Mouse (Mus musculus): Measurements from ENCODE around the gene Edn2. TPM values are rescaled to one million over a fixed set of nuclear protein-coding genes. Genes with fewer than 3 reads are reported as not detected.

Gene Edn2
- total and polyA plus RNA-seq, 2 experiments = not detected

DNA sequence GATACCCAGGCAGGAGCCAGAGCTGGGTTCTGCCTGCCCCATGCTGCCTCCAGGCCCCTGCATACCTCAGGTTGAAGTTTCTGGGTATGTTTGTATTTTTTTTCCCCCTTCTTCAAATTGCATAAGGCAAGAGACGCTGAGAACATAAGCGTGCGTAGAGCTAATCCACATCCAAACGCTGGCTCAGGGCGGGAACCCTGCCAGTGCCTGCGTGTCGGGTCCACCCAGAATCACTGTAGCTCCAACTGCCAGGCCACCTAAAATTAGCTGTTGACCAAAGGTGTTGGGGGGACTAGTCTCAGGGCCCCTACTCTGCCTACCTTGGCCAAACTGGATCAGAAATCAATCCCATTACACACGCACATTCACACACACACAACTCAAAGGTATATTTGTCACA is 1.6 kb downstream of the Edn2 start:
- Histone ChIP-seq H3K27ac (replicated peaks; ENCODE audit: insufficient read depth, low read depth, low read length) (no peak overlapping the region), H3K4me1 (ENCODE audit: control insufficient read depth, insufficient read depth, low read length) (no peaks in the 10 kb centered on the region), H3K9ac (ENCODE audit: low read depth, low read length) (no peak overlapping the region), H3K36me3 (ENCODE audit: control insufficient read depth, insufficient read depth, low read length) (no peaks in the 10 kb centered on the region), H3K27me3 (ENCODE audit: control insufficient read depth, insufficient read depth, low read length) (no peaks in the 10 kb centered on the region), H3K4me3 (ENCODE audit: insufficient read depth, low read depth, low read length) (no peak overlapping the region), H3K79me2 (ENCODE audit: control insufficient read depth, insufficient read depth, low read length) (no peaks in the 10 kb centered on the region)
- TF ChIP-seq CTCF (IDR thresholded peaks at IDR 0.05; ENCODE audit: low read depth, low read length) = no peak
- TF ChIP-seq POLR2A (IDR thresholded peaks at IDR 0.05; ENCODE audit: extremely low read depth, insufficient read depth, low read length) = no peak
- 83% methylated on average over 8 of the region's 8 CpGs for WGBS
- no peak for DNase-seq (ENCODE audit: extremely low read depth, low read depth, low spot score)

DNA sequence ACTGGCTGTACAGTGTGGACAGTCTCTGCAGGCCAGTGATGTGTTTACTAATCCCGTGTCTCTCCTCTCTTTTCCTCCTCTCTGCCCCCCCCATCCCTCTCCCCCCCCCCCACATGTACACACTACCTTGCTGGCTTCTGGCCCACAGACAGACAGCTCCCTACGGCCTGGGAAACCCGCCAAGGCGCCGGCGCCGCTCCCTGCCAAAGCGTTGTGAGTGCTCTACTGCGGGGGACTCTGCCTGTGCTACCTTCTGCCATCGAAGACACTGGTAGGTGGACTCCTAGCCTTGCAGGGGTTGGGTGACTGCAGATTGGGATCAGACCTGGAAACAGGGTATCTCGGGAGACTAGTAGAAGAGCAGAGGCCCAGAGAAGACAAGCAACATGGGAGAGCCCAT is 2.2 kb downstream of the Edn2 start:
- 16% methylated on average over 11 of the region's 11 CpGs for WGBS
- DNase-seq (ENCODE audit: extremely low read depth, low read depth, low spot score) = no peak
- no peaks in the 10 kb centered on the region for H3K4me1 ChIP-seq (ENCODE audit: control insufficient read depth, insufficient read depth, low read length)

DNA sequence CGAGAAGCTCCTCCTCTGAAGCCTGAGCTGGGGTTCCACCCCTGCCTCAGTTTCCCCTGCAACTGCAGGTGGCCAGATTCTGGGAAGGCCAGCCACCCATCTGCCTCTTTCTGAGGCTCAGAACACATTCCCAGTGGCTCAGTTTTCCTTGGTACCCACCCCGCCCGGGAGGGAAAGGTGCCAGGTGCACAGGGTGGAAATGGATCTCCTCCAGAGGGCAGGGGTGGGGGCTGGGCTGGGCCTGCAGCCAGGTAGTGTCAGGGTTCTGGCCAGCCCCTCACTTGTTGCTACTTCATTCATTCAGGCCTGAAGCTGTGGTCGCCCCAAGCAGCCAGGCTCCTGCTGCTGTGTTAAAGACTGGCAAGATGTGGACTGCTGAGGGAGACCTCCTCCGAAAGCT is 3.3 kb downstream of the Edn2 start:
- no peaks in the 10 kb centered on the region for H3K79me2 ChIP-seq (ENCODE audit: control insufficient read depth, insufficient read depth, low read length)
- no peak overlapping the region for H3K27ac ChIP-seq (replicated peaks; ENCODE audit: insufficient read depth, low read depth, low read length)
- no peaks in the 10 kb centered on the region for H3K36me3 ChIP-seq (ENCODE audit: control insufficient read depth, insufficient read depth, low read length)
- H3K27me3 ChIP-seq (ENCODE audit: control insufficient read depth, insufficient read depth, low read length) = no peaks in the 10 kb centered on the region
- TF ChIP-seq CTCF (IDR thresholded peaks at IDR 0.05; ENCODE audit: low read depth, low read length) (no peak), POLR2A (IDR thresholded peaks at IDR 0.05; ENCODE audit: extremely low read depth, insufficient read depth, low read length) (no peak)
- WGBS = 79% methylated on average over 5 of the region's 5 CpGs
- H3K4me1 ChIP-seq (ENCODE audit: control insufficient read depth, insufficient read depth, low read length) = no peaks in the 10 kb centered on the region
- no peak overlapping the region for H3K4me3 ChIP-seq (ENCODE audit: insufficient read depth, low read depth, low read length)
- no peak for DNase-seq (ENCODE audit: extremely low read depth, low read depth, low spot score)
- no peak overlapping the region for H3K9ac ChIP-seq (ENCODE audit: low read depth, low read length)

More for the DNA sequence above, 2.2 kb downstream of the Edn2 start:
- H3K27me3 ChIP-seq (ENCODE audit: control insufficient read depth, insufficient read depth, low read length) = no peaks in the 10 kb centered on the region
- H3K27ac ChIP-seq (replicated peaks; ENCODE audit: insufficient read depth, low read depth, low read length) = no peak overlapping the region
- no peak overlapping the region for H3K4me3 ChIP-seq (ENCODE audit: insufficient read depth, low read depth, low read length)
- TF ChIP-seq CTCF (IDR thresholded peaks at IDR 0.05; ENCODE audit: low read depth, low read length) = no peak
- no peak for TF ChIP-seq POLR2A (IDR thresholded peaks at IDR 0.05; ENCODE audit: extremely low read depth, insufficient read depth, low read length)
- H3K79me2 ChIP-seq (ENCODE audit: control insufficient read depth, insufficient read depth, low read length) = no peaks in the 10 kb centered on the region
- H3K9ac ChIP-seq (ENCODE audit: low read depth, low read length) = no peak overlapping the region
- H3K36me3 ChIP-seq (ENCODE audit: control insufficient read depth, insufficient read depth, low read length) = no peaks in the 10 kb centered on the region

DNA sequence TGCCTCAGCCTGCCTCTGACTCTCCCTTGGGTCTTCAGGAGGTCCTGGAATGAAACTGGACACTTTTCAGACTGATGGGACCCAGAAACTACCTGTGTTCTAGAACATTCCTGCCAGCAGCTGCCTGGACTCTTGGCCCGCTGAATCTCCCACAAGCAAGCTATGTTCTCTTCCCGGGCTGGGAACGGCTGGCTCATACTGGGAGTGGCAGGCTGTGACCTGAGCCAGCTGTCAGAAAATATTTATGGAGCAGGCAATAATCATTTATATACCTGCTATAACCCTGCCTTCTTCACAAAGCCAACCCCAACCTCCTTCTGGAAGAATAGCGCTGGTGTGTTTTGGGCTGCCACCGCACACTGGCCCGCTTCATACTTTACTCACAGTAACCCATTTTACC is 6.8 kb downstream of the Edn2 start:
- Histone ChIP-seq H3K27ac (replicated peaks; ENCODE audit: insufficient read depth, low read depth, low read length) (no peak overlapping the region), H3K4me1 (ENCODE audit: control insufficient read depth, insufficient read depth, low read length) (no peaks in the 10 kb centered on the region), H3K4me3 (ENCODE audit: insufficient read depth, low read depth, low read length) (no peak overlapping the region), H3K36me3 (ENCODE audit: control insufficient read depth, insufficient read depth, low read length) (no peaks in the 10 kb centered on the region), H3K27me3 (ENCODE audit: control insufficient read depth, insufficient read depth, low read length) (no peaks in the 10 kb centered on the region), H3K79me2 (ENCODE audit: control insufficient read depth, insufficient read depth, low read length) (no peaks in the 10 kb centered on the region), H3K9ac (ENCODE audit: low read depth, low read length) (no peak overlapping the region)
- 96% methylated on average over 6 of the region's 6 CpGs for WGBS
- TF ChIP-seq POLR2A (IDR thresholded peaks at IDR 0.05; ENCODE audit: extremely low read depth, insufficient read depth, low read length) (no peak), CTCF (IDR thresholded peaks at IDR 0.05; ENCODE audit: low read depth, low read length) (no peak)
- no peak for DNase-seq (ENCODE audit: extremely low read depth, low read depth, low spot score)

GRCm38 (mm10) chr4:120168346-120168745 is 7.3 kb downstream of the Edn2 start:
- H3K4me1 ChIP-seq (ENCODE audit: control insufficient read depth, insufficient read depth, low read length) = no peaks in the 10 kb centered on the region
- whole genome bisulfite sequencing = 91% methylated on average over 4 of the region's 4 CpGs
- no peak for DNase-seq (ENCODE audit: extremely low read depth, low read depth, low spot score)

GRCm38 (mm10) chr4:120170387-120170936 is 9.5 kb downstream of the Edn2 start:
- H3K4me1 ChIP-seq (ENCODE audit: control insufficient read depth, insufficient read depth, low read length) = no peaks in the 10 kb centered on the region
- H3K79me2 ChIP-seq (ENCODE audit: control insufficient read depth, insufficient read depth, low read length) = no peaks in the 10 kb centered on the region
- H3K36me3 ChIP-seq (ENCODE audit: control insufficient read depth, insufficient read depth, low read length) = no peaks in the 10 kb centered on the region
- H3K27ac ChIP-seq (replicated peaks; ENCODE audit: insufficient read depth, low read depth, low read length) = no peak overlapping the region
- 56% methylated on average over 9 of the region's 9 CpGs for WGBS
- no peak for DNase-seq (ENCODE audit: extremely low read depth, low read depth, low spot score)
- no peak overlapping the region for H3K9ac ChIP-seq (ENCODE audit: low read depth, low read length)
- H3K27me3 ChIP-seq (ENCODE audit: control insufficient read depth, insufficient read depth, low read length) = no peaks in the 10 kb centered on the region
- H3K4me3 ChIP-seq (ENCODE audit: insufficient read depth, low read depth, low read length) = no peak overlapping the region
- TF ChIP-seq POLR2A (IDR thresholded peaks at IDR 0.05; ENCODE audit: extremely low read depth, insufficient read depth, low read length) (no peak), CTCF (IDR thresholded peaks at IDR 0.05; ENCODE audit: low read depth, low read length) (no peak)

More at GRCm38 (mm10) chr4:120168346-120168745, 7.3 kb downstream of the Edn2 start:
- H3K27ac ChIP-seq (replicated peaks; ENCODE audit: insufficient read depth, low read depth, low read length) = no peak overlapping the region
- no peaks in the 10 kb centered on the region for H3K36me3 ChIP-seq (ENCODE audit: control insufficient read depth, insufficient read depth, low read length)
- H3K4me3 ChIP-seq (ENCODE audit: insufficient read depth, low read depth, low read length) = no peak overlapping the region
- no peaks in the 10 kb centered on the region for H3K79me2 ChIP-seq (ENCODE audit: control insufficient read depth, insufficient read depth, low read length)
- TF ChIP-seq POLR2A (IDR thresholded peaks at IDR 0.05; ENCODE audit: extremely low read depth, insufficient read depth, low read length) (no peak), CTCF (IDR thresholded peaks at IDR 0.05; ENCODE audit: low read depth, low read length) (no peak)
- no peaks in the 10 kb centered on the region for H3K27me3 ChIP-seq (ENCODE audit: control insufficient read depth, insufficient read depth, low read length)
- no peak overlapping the region for H3K9ac ChIP-seq (ENCODE audit: low read depth, low read length)

Measured in liver, adult 2 months (tissue).